Mouse (Mus musculus) heart, embryonic 13.5 days (tissue): ENCODE data around the gene Plcxd1. TPM values are rescaled to one million over a fixed set of nuclear protein-coding genes. Genes with fewer than 3 reads are reported as not detected.
"Not testable (repeated sequence)": the region's sequence is repeated elsewhere in the genome, so short reads cannot be mapped to it uniquely, and the experiment has no call there.

Source experiments
- ATAC-seq: fragments of 200-750 bp; cut with Nextera tagmentation; 2 replicates; pipeline ENCODE4 v1.8.0; 2017; ENCODE audit warnings: moderate TSS enrichment; ENCODE audit not compliant: insufficient number of reproducible peaks, low FRiP score, low TSS enrichment; ENCODE audit errors: extremely low read depth
- H3K27ac ChIP-seq: fragments of 300-500 bp; sonication (generic); replicated peaks from 2 replicates; pipeline ENCODE4 v1.5.1; 2015; ENCODE audit warnings: moderate library complexity, mild to moderate bottlenecking, inconsistent platforms
- H3K27me3 ChIP-seq: fragments of 300-500 bp; sonication (generic); replicated peaks from 2 replicates; pipeline ENCODE4 v1.6.1; 2015; ENCODE audit warnings: mild to moderate bottlenecking, inconsistent platforms
- H3K36me3 ChIP-seq: fragments of 300-500 bp; sonication (generic); 2 replicates; pipeline ENCODE4 v1.6.1; 2015; ENCODE audit warnings: mild to moderate bottlenecking, inconsistent platforms
- H3K4me1 ChIP-seq: fragments of 300-500 bp; sonication (generic); 2 replicates; pipeline ENCODE4 v1.6.1; 2015; ENCODE audit warnings: inconsistent platforms
- H3K4me2 ChIP-seq: fragments of 300-500 bp; sonication (generic); 2 replicates; pipeline ENCODE4 v1.6.1; 2015; ENCODE audit warnings: inconsistent platforms, mild to moderate bottlenecking, moderate library complexity
- H3K4me3 ChIP-seq: fragments of 300-500 bp; sonication (generic); 2 replicates; pipeline ENCODE4 v1.5.1; 2015; ENCODE audit warnings: moderate library complexity, mild to moderate bottlenecking, inconsistent platforms
- H3K9ac ChIP-seq: fragments of 300-500 bp; sonication (generic); 2 replicates; pipeline ENCODE4 v1.6.1; 2015; ENCODE audit warnings: inconsistent platforms, mild to moderate bottlenecking, moderate library complexity
- H3K9me3 ChIP-seq: fragments of 300-500 bp; sonication (generic); 2 replicates; pipeline ENCODE4 v1.6.1; 2016; ENCODE audit warnings: inconsistent platforms
- WGBS: fragments of 180-500 bp; shearing (Covaris S2); methylation state at CpG from one replicate; pipeline ENCODE4 v1.1.7; 2015; ENCODE audit warnings: mixed read lengths; 5-methylcytosine and 5-hydroxymethylcytosine counted together
- polyA plus RNA-seq: library from polyadenylated mRNA; unstranded; fragments of >200 nt; fragmentation: Nextera tagmentation; extraction: Ambion mirVana; gene quantifications from 2 replicates; pipeline ENCODE4 v1.2.1, GENCODE M21; 2015

Plcxd1 gene
- 0.94 and 1.1 TPM in 2 replicates for polyA plus RNA-seq

DNA sequence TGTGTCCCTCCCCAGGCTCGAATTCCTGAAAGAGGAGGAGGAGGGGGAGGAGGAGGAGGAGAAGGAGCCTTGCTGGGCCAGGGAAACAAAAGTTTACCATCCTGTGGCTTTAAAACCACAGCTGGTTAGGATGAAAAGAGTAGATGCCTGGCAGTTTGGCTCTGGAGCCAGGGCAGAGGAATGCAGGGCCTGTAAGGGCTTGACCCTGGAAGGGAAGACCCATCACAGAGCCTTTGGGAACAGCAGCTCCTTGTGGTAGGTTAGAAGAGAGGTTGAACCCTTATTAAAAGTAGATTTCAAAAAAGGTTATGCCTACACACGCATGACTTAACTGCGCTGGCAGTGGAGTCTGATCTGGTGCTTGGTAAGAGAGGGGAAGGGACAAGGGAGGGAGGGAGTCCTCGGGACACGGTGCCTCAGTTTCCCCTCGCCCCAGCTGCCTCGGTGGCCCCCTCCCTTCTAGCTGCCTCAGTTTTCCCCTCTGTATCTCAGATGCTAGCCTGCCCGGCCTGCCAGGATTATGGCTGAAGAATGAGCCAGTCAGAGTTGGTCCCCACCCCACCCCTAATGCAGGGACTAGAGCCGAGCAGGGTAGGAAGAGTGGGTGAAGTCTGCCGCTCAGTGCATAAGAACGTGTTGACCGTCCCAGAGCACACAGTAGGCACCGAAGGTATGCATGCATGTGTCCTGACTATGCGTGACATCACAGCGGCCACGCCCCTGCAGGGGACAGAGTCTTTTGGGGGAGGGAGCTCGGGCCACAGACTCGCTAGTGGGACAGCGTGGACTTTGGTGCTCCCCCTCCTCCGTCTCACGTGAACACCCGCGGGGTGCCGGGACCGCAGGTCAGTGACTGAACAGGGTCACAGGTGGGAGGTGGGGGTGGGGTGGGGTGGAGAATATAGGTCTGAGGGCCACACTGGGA lies at the start of gene Plcxd1:
Gene Plcxd1 (plus strand): TSS at position 314 of the 925 bp plus-strand sequence.
- WGBS, result 8% methylated on average over 25 of the region's 25 CpGs

DNA sequence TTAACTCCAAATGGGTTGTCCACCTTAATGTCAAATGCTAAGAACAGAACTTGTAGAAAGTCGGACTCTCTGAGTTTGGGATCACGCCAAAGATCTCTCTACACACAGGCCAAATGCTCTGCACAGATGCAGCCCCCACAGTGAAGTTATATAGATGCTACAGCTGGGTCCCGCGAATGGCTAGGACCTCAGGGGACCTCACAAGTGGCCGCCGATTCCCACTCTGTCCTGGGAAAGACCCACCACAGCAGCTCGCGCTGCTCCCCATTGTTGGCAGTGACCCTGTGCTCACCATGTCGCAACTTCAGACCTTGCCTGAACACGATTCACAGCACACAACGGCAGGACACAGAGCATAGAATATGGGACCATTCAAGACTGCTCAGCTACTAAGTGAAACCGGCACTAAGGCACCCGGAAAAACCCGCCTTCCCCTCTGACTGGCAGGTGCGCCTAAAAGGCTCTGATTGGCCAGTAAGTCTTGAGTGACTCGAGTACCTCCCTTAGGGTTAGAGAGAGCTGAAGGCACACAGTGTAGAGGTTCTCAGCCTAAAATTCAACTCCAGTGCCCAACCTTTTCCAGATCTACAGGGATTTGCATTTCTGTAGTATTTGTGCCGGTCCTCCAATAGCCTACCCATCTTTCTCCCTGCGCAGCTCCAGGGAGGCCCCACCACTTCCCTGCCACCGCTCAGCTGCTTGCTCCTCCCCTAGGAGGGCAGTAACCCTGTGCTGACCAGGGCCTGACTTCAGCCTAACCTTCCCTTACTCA lies 41.9 kb upstream of the Plcxd1 start:
- peak overlapping the region; percentile 65 for H3K4me3 ChIP-seq
- peak overlapping the region; percentile 70 for H3K4me2 ChIP-seq
- peaks cover 6% of the 10 kb centered on the region for H3K9me3 ChIP-seq
- peak overlapping the region; percentile 66 for H3K27ac ChIP-seq
- H3K4me1 ChIP-seq, result peaks cover 4% of the 10 kb centered on the region; the same call in 1 of the 2 replicates
- WGBS, result 3% methylated on average over 19 of the region's 19 CpGs
- ATAC-seq, result peak; percentile 94
- H3K36me3 ChIP-seq, result no peaks in the 10 kb centered on the region
- H3K9ac ChIP-seq, result peak overlapping the region; percentile 82
- no peaks in the 10 kb centered on the region for H3K27me3 ChIP-seq

More for the DNA sequence above, at the start of gene Plcxd1:
- H3K27me3 ChIP-seq, result peaks cover 29% of the 10 kb centered on the region
- H3K36me3 ChIP-seq, result peaks cover 27% of the 10 kb centered on the region
- peaks cover 28% of the 10 kb centered on the region for H3K4me1 ChIP-seq
- H3K9me3 ChIP-seq, result no peaks in the 10 kb centered on the region
- H3K4me2 ChIP-seq, result peak within 1 kb of the TSS; percentile 84
- no peak within 1 kb of the TSS for H3K27ac ChIP-seq
- peak within 1 kb of the TSS; percentile 44 for H3K4me3 ChIP-seq
- ATAC-seq, result 0 out of 2 replicates have a peak, but pooled peaks have one; percentile 29
- H3K9ac ChIP-seq, result 0 out of 2 replicates have a peak within 1 kb of the TSS, but pooled peaks have one; percentile 67

DNA sequence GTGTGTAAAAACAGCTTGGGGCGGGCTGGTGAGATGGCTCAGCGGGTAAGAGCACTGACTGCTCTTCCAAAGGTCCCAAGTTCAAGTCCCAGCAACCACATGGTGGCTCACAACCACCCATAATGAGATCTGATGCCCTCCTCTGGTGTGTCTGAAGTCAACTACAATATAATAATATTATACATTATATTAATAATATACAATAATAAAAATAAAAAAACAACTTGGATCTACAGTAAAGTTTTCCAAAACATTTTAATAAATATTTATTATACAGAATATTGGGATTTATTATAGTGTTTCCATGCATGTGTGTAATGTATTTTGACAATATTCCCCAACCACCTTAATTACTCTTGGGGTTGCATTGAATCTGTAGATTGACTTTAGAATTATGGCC lies 27.4 kb upstream of the Plcxd1 start, which contains the start of gene Gm17655:
Gene Gm17655 (minus strand): TSS at position 101 of the 400 bp plus-strand sequence.
- H3K4me3 ChIP-seq, H3K4me2 ChIP-seq, H3K27me3 ChIP-seq, H3K27ac ChIP-seq, ATAC-seq, H3K36me3 ChIP-seq, H3K9ac ChIP-seq, H3K4me1 ChIP-seq: not testable (repeated sequence)
- H3K9me3 ChIP-seq, result peaks cover 40% of the 10 kb centered on the region
- WGBS, result 64% methylated on average over 2 of the region's 2 CpGs

DNA sequence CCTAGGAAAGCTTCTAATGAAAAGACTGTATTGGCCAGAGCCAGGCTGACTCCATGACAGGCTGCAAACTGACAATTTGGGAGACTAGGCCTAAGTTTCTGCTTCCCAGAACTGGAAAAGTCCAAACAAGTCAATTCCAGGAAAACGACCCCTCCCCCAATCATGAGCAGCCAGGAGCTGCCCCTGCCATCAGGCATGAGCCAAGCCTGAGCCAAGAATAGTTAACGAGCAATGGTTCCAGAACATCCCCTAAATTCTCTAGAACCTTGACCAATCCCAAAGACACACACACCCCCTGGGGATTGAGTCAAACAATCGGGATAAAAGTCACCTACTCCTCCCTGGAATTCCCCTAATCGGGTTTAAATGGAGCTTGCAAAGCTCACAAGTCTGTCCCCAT lies 16.8 kb upstream of the Plcxd1 start:
- Histone ChIP-seq H3K4me1 (no peaks in the 10 kb centered on the region), H3K4me3 (no peak overlapping the region), H3K36me3 (peaks cover 8% of the 10 kb centered on the region; the same call in 1 of the 2 replicates), H3K4me2 (no peak overlapping the region), H3K27me3 (no peaks in the 10 kb centered on the region), H3K9me3 (peaks cover 35% of the 10 kb centered on the region), H3K9ac (no peak overlapping the region), H3K27ac (no peak overlapping the region)
- WGBS, result 67% methylated on average over 4 of the region's 4 CpGs
- no peak for ATAC-seq

DNA sequence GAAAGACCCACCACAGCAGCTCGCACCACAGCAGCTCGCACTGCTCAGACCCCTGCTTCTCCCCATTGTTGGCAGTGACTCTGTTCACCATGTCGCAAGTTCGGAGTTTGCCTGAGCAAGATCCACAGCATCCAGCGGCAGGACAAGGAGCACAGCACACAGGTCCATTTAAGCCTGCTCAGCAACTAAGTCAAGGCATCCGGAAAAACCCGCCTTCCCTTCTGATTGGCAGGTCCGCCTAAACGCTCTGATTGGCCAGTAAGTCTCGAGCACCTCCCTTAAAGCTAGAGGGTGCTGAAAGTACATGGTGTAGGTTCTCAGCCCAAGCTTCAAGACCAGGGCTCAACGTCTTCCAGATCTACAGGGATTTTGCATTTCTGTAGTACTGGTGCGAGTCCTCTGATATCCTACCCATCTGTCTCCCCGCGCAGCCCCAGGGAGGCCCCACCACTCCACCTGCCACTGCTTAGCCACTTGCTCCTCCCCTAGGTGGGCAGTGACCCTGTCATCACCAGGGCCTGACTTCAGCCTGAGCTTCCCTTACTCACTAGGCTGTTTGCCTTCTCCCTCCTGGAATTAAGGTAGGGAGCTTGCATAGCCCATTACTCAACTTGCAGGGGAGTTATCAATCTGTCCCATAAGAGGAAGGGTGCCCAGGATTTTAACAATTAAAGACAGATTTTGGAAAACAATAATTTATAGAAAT lies 13.5 kb upstream of the Plcxd1 start:
- H3K27me3 ChIP-seq, result no peaks in the 10 kb centered on the region
- WGBS, result 20% methylated on average over 14 of the region's 14 CpGs
- no peaks in the 10 kb centered on the region for H3K4me1 ChIP-seq
- no peak for ATAC-seq
- no peak overlapping the region for H3K9ac ChIP-seq
- no peaks in the 10 kb centered on the region for H3K36me3 ChIP-seq
- H3K9me3 ChIP-seq, result peaks cover 7% of the 10 kb centered on the region
- H3K4me3 ChIP-seq, result no peak overlapping the region
- peak overlapping the region; percentile 42 for H3K4me2 ChIP-seq
- H3K27ac ChIP-seq, result no peak overlapping the region

DNA sequence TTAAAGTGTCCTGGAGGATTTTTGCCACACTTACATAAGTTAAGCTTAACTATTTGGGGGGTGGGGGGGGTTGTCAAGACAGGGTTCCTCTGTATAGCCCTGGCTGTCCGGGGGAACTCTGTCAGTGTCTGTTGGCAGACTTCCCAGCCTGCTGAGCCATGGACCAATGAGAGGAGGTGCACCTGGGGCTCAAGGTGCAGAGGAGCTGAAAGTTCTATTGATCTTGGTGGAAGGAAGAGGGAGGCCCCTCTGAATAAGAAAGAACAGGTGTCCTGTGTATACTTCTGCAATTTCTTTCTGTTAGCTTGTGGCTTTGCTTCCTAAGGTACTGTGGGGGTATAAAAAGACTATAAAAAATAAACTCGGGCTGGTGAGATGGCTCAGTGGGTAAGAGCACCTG lies 8.2 kb upstream of the Plcxd1 start:
- Histone ChIP-seq H3K4me3 (no peak overlapping the region), H3K27me3 (no peaks in the 10 kb centered on the region), H3K4me2 (no peak overlapping the region), H3K36me3 (no peaks in the 10 kb centered on the region), H3K9me3 (no peaks in the 10 kb centered on the region), H3K9ac (no peak overlapping the region), H3K4me1 (peaks cover 9% of the 10 kb centered on the region; the same call in 1 of the 2 replicates), H3K27ac (no peak overlapping the region)
- no peak for ATAC-seq
- 62% methylated on average over 2 of the region's 2 CpGs for WGBS

DNA sequence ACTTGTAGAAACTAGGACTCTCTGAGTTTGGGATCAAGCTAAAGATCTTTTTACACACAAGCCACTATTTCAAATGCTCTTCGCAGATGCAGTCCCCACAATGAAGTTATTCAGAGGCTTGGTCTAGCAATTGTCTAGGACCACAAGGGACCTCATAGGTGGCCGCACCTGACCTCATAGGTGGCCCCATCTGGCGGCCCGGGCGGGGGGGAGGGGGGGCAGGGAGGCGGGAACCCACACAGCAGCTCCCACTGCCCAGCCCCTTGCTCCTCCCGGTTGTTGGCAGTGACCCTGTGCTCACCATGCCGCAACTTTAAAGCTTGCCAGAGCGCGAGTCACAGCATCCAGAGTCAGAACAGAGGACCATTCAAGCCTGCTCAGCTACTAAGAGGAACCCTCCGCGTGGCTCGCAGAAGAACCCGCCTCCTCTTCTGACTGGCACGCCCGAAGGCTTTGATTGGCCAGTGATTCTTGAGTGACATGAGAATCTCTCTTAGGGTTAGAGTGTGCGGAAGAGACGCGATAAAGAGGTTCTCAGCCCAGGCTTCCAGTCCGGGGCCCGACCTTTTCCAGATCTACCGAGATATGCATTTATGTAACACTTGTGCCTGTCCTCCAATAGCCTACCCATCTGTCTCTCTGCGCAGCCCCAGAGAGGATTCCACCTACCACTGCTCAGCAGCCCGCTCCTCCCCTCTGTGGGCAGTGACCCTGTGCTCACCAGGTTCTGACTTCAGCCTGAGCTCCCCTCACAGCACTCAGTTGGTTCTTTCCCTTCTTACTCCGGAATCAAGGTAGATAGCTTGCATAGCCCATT lies 5.5 kb upstream of the Plcxd1 start, which contains the start of gene Gm35315:
Gene Gm35315 (minus strand): TSS at position 391 of the 817 bp plus-strand sequence.
- under 1% methylated on average over 24 of the region's 25 CpGs for WGBS
- Histone ChIP-seq H3K4me3 (peak within 1 kb of the TSS; percentile 59), H3K27me3 (peaks cover 8% of the 10 kb centered on the region; the same call in 1 of the 2 replicates), H3K4me1 (peaks cover 9% of the 10 kb centered on the region; the same call in 1 of the 2 replicates), H3K27ac (peak within 1 kb of the TSS; percentile 40; the same call in 1 of the 2 replicates), H3K9me3 (no peaks in the 10 kb centered on the region), H3K9ac (peak within 1 kb of the TSS; percentile 79), H3K4me2 (peak within 1 kb of the TSS; percentile 80), H3K36me3 (no peaks in the 10 kb centered on the region)
- peak; percentile 91 for ATAC-seq

DNA sequence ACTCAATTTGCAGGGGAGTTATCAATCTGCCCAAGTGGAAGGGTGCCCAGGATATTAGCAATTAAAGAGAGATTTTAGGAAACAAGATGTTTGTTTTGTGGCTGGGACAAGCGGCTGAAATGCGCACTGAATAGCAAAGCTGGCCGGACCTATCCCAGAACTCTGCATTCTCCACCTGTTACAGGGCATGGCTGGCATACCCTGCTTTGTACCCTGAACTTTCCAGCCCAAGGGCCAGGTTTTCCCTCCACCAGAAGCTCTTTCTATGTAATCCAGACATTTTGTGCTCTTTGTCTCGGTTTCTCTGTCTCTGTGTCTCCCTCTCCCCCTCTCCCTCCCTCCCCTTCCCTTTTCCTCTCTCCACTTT lies 4.9 kb upstream of the Plcxd1 start:
- 9% methylated on average over 4 of the region's 4 CpGs for WGBS
- no peaks in the 10 kb centered on the region for H3K36me3 ChIP-seq
- peaks cover 11% of the 10 kb centered on the region; the same call in 1 of the 2 replicates for H3K27me3 ChIP-seq
- H3K9ac ChIP-seq, result peak overlapping the region; percentile 79
- H3K4me1 ChIP-seq, result peaks cover 9% of the 10 kb centered on the region; the same call in 1 of the 2 replicates
- ATAC-seq, result no peak
- no peaks in the 10 kb centered on the region for H3K9me3 ChIP-seq
- peak overlapping the region; percentile 40; the same call in 1 of the 2 replicates for H3K27ac ChIP-seq
- peak overlapping the region; percentile 59 for H3K4me3 ChIP-seq
- H3K4me2 ChIP-seq, result peak overlapping the region; percentile 80

DNA sequence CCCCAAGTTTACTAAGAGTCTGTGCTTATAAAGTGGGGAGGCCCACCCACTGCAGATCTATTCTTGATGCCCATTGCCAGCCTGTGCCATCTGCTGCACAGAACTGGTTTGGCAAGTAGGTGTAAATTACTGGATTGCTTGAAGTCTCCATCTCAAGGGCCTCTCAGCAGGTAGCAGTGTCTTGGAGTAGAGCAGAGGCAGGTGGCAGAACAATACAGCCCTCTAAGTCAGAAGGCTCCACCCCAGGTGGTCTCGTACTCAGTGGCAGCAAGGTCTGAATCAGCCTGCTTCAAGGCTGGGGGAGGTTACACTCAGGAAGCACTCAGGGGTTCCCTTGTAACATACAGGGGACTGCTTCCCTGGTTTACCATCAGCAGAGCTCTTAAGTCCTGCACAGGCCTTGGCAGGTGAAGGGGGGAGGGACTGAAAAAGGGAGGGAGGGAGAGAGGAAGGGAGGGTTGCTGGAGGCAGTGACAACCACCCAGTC lies 735 bp upstream of the Plcxd1 start:
- WGBS, result 67% methylated on average over 1 of the region's 1 CpGs
- peaks cover 29% of the 10 kb centered on the region for H3K27me3 ChIP-seq
- no peak overlapping the region for H3K27ac ChIP-seq
- no peaks in the 10 kb centered on the region for H3K9me3 ChIP-seq
- ATAC-seq, result no peak
- H3K4me1 ChIP-seq, result peaks cover 33% of the 10 kb centered on the region
- no peak overlapping the region for H3K4me3 ChIP-seq
- H3K36me3 ChIP-seq, result peaks cover 18% of the 10 kb centered on the region
- no peak overlapping the region for H3K4me2 ChIP-seq
- no peak overlapping the region for H3K9ac ChIP-seq
